ENCODE assay signal across 8 mouse cellular contexts in genomic region chr19:21778147-21778917, GRCm38 (mm10). TPM values are rescaled to one million over a fixed set of nuclear protein-coding genes. Genes with fewer than 3 reads are reported as not detected.
DNase-seq lines count a peak whose midpoint lies in the region; ATAC-seq lines count a peak whose summit lies in the region.

Cemip2 (plus strand) TSS chr19:21778342.

- intact Hi-C loops in left cerebral cortex, postnatal 36 days (cut with DNase I): loop anchor here (2.0 to 5.0 kb wide), 2 partner anchors 20 to 524 kb away; no protein-coding TSS in a partner anchor

- H3K27me3 ChIP-seq in intestine, embryonic 16.5 days (replicated peaks; ENCODE audit: control insufficient read depth, insufficient read depth, low read length): no peaks in the 10 kb centered on the region
- H3K27me3 ChIP-seq in midbrain, embryonic 10.5 days (ENCODE audit: low read depth, poor library complexity, severe bottlenecking): no peaks in the 10 kb centered on the region

- ATAC-seq in intestine, embryonic 16.5 days: peak; percentile 98

- H3K36me3 ChIP-seq in intestine, embryonic 16.5 days (ENCODE audit: control insufficient read depth, insufficient read depth, low read length): no peaks in the 10 kb centered on the region
- peaks cover 3% of the 10 kb centered on the region; the same call in 1 of the 2 replicates for H3K36me3 ChIP-seq in midbrain, embryonic 10.5 days

- H3K4me2 ChIP-seq in intestine, embryonic 16.5 days (ENCODE audit: low read depth, low read length): peak within 1 kb of the TSS; percentile 86

- H3K9ac ChIP-seq in intestine, embryonic 16.5 days (ENCODE audit: low read depth, low read length): peak within 1 kb of the TSS; percentile 84

- H3K27ac ChIP-seq in intestine, embryonic 16.5 days (ENCODE audit: low read length): peak within 1 kb of the TSS; percentile 93
- peak within 1 kb of the TSS; percentile 98 for H3K27ac ChIP-seq in midbrain, embryonic 10.5 days (replicated peaks)

- DNase-seq in adrenal gland, postnatal 10 days: peak; percentile 99
- DNase-seq in embryo, embryonic 9.5 days (ENCODE audit: extremely low spot score): peak; percentile 98
- peak; percentile 95 to 98 for DNase-seq in gastrocnemius, postnatal 4 days (ENCODE audit: low spot score in 2 of 2)
- DNase-seq in left cerebral cortex, postnatal 36 days (ENCODE audit: low spot score in 2 of 2): peak; percentile 94
- DNase-seq in midbrain, embryonic 10.5 days (ENCODE audit: low spot score): peak; percentile 97
- DNase-seq in right cerebral cortex, postnatal 36 days (ENCODE audit: low spot score in 2 of 2): peak; percentile 92 to 93
- peak; percentile 93 to 98 for DNase-seq in urinary bladder, postnatal 4 days (ENCODE audit: low spot score in 2 of 2)

- H3K9me3 ChIP-seq in intestine, embryonic 16.5 days (ENCODE audit: control insufficient read depth, low read length): no peaks in the 10 kb centered on the region
- no peaks in the 10 kb centered on the region for H3K9me3 ChIP-seq in midbrain, embryonic 10.5 days (replicated peaks)

- H3K4me3 ChIP-seq in intestine, embryonic 16.5 days (ENCODE audit: low read length): peak within 1 kb of the TSS; percentile 91
- peak within 1 kb of the TSS; percentile 95 for H3K4me3 ChIP-seq in midbrain, embryonic 10.5 days

- WGBS in intestine, embryonic 16.5 days: under 1% methylated on average over 74 of the region's 75 CpGs
- WGBS in midbrain, embryonic 10.5 days: under 1% methylated on average over 75 of the region's 75 CpGs

- peaks cover 15% of the 10 kb centered on the region for H3K4me1 ChIP-seq in intestine, embryonic 16.5 days (ENCODE audit: control insufficient read depth, insufficient read depth, low read length)
- peaks cover 54% of the 10 kb centered on the region for H3K4me1 ChIP-seq in midbrain, embryonic 10.5 days

RNA-seq across cellular contexts. Expression of gene Cemip2, which starts in this region (rescaled TPM):
- total RNA-seq in adrenal gland, postnatal 10 days (2021): 10 to 100 TPM; 23.4 to 25.9 TPM
- 10 to 100 TPM; 19.8 to 22.5 TPM for total RNA-seq in gastrocnemius, postnatal 4 days (2021)
- polyA plus RNA-seq in intestine, embryonic 16.5 days (2015; fragmentation: Nextera tagmentation; extraction: Ambion mirVana): 7.3 and 8.0 TPM in 2 replicates
- total RNA-seq in left cerebral cortex, postnatal 36 days (2021): 10 to 100 TPM; 12.3 to 15.9 TPM
- polyA plus RNA-seq in midbrain, embryonic 10.5 days (2016; fragmentation: Nextera tagmentation; extraction: Ambion mirVana): 71.2 and 91.2 TPM in 2 replicates

Comparison
In these comparisons a context has a peak if more than half of its experiments do, and no peak if none do; other contexts are left out.
1. Peak in every context shown above with its lines: DNase-seq, ATAC-seq, H3K4me3 ChIP-seq and H3K27ac ChIP-seq.